Mouse (Mus musculus) thymus, postnatal 14 days (tissue): ENCODE data around the gene Dzip1.

Source experiments
- DNase-seq: peaks from one replicate; pipeline ENCODE4 v3.0.0; 2021

The Dzip1 gene

GRCm38 (mm10) chr14:118831597-118831996 is 93.7 kb downstream of the Dzip1 start:
- DNase-seq = no peak

- DNase-seq = no peak
Observed at GRCm38 (mm10) chr14:118829331-118830095, 95.7 kb downstream of the Dzip1 start.

GRCm38 (mm10) chr14:118827283-118827904 is 97.9 kb downstream of the Dzip1 start:
- peak; percentile 50 for DNase-seq

- no peak for DNase-seq
Observed at GRCm38 (mm10) chr14:118826346-118826745, 98.9 kb downstream of the Dzip1 start.
